Mouse (Mus musculus): ENCODE measurements around the gene Pigb. TPM values are rescaled to one million over a fixed set of nuclear protein-coding genes. Genes with fewer than 3 reads are reported as not detected.

The Pigb gene
- polyA plus RNA-seq, 1 experiment = 24.3 TPM

GRCm38 (mm10) chr9:73048927-73049326, 8.7 kb upstream of the Pigb start:
- DNase-seq (ENCODE audit: extremely low spot score in 1 of 2, low spot score in 1 of 2) = no peak

- no peak for DNase-seq (ENCODE audit: extremely low spot score in 1 of 2, low spot score in 1 of 2)
Measured at GRCm38 (mm10) chr9:73047906-73048305, 7.7 kb upstream of the Pigb start.

GRCm38 (mm10) chr9:73045711-73046110, 5.5 kb upstream of the Pigb start:
- DNase-seq (ENCODE audit: extremely low spot score in 1 of 2, low spot score in 1 of 2) = no peak

- no peak for DNase-seq (ENCODE audit: extremely low spot score in 1 of 2, low spot score in 1 of 2)
Measured at GRCm38 (mm10) chr9:73045204-73045603, 5.0 kb upstream of the Pigb start.

GRCm38 (mm10) chr9:73044146-73045079, 4.2 kb upstream of the Pigb start, which contains the start of gene Rab27a:
Gene Rab27a (plus strand): TSS chr9:73044854.
- DNase-seq (ENCODE audit: extremely low spot score in 1 of 2, low spot score in 1 of 2) = peak; percentile 58 to 92

- DNase-seq (ENCODE audit: extremely low spot score in 1 of 2, low spot score in 1 of 2) = peak; percentile 78 to 96
Measured at GRCm38 (mm10) chr9:73039222-73039945, 794 bp downstream of the Pigb start.

- no peak for DNase-seq (ENCODE audit: extremely low spot score in 1 of 2, low spot score in 1 of 2)
Measured at GRCm38 (mm10) chr9:73033406-73033805, 6.8 kb downstream of the Pigb start.

- no peak for DNase-seq (ENCODE audit: extremely low spot score in 1 of 2, low spot score in 1 of 2)
Measured at GRCm38 (mm10) chr9:73031421-73031820, 8.8 kb downstream of the Pigb start.

GRCm38 (mm10) chr9:73030443-73030842, 9.7 kb downstream of the Pigb start:
- no peak for DNase-seq (ENCODE audit: extremely low spot score in 1 of 2, low spot score in 1 of 2)

- peak in 1 of 2 experiments; percentile 39 for DNase-seq (ENCODE audit: extremely low spot score in 1 of 2, low spot score in 1 of 2)
Measured at GRCm38 (mm10) chr9:73025818-73026636, 14.2 kb downstream of the Pigb start.

GRCm38 (mm10) chr9:73020566-73021097, 19.5 kb downstream of the Pigb start:
- no peak for DNase-seq (ENCODE audit: extremely low spot score in 1 of 2, low spot score in 1 of 2)

GRCm38 (mm10) chr9:73019841-73020240, 20.3 kb downstream of the Pigb start:
- no peak for DNase-seq (ENCODE audit: extremely low spot score in 1 of 2, low spot score in 1 of 2)

GRCm38 (mm10) chr9:73014724-73015123, 25.5 kb downstream of the Pigb start:
- peak in 1 of 2 experiments; percentile 32 for DNase-seq (ENCODE audit: extremely low spot score in 1 of 2, low spot score in 1 of 2)

GRCm38 (mm10) chr9:73012629-73013028, 27.5 kb downstream of the Pigb start:
- no peak for DNase-seq (ENCODE audit: extremely low spot score in 1 of 2, low spot score in 1 of 2)

- DNase-seq (ENCODE audit: extremely low spot score in 1 of 2, low spot score in 1 of 2) = no peak
Measured at GRCm38 (mm10) chr9:73008384-73008783, 31.8 kb downstream of the Pigb start.

GRCm38 (mm10) chr9:73006175-73006574, 34.0 kb downstream of the Pigb start:
- no peak for DNase-seq (ENCODE audit: extremely low spot score in 1 of 2, low spot score in 1 of 2)

- DNase-seq (ENCODE audit: extremely low spot score in 1 of 2, low spot score in 1 of 2) = no peak
Measured at GRCm38 (mm10) chr9:73005106-73005505, 35.1 kb downstream of the Pigb start.

- DNase-seq (ENCODE audit: extremely low spot score in 1 of 2, low spot score in 1 of 2) = no peak
Measured at GRCm38 (mm10) chr9:73004076-73004475, 36.1 kb downstream of the Pigb start.

- DNase-seq (ENCODE audit: extremely low spot score in 1 of 2, low spot score in 1 of 2) = no peak
Measured at GRCm38 (mm10) chr9:73002177-73002576, 38.0 kb downstream of the Pigb start.

GRCm38 (mm10) chr9:73001314-73002011, 38.7 kb downstream of the Pigb start:
- no peak for DNase-seq (ENCODE audit: extremely low spot score in 1 of 2, low spot score in 1 of 2)
